In genomic region chr11:58964216-58964615, GRCm38 (mm10) we compare ENCODE assay signal across 14 mouse cellular contexts. TPM values are rescaled to one million over a fixed set of nuclear protein-coding genes. Genes with fewer than 3 reads are reported as not detected.
"Had no signal": no experiment of that assay in that cellular context is flagged by ENCODE, and none has a peak within 500 bp of the region (broad histone marks: within the 10 kb centered on the region; RNA-seq: fewer than 3 reads in every experiment).

No protein-coding gene starts in this region.

- H3K36me3 ChIP-seq: heart, embryonic 15.5 days had no signal

- H3K4me2 ChIP-seq: heart, embryonic 15.5 days; hindbrain, embryonic 12.5 days; hindbrain, embryonic 14.5 days; limb, embryonic 12.5 days had no signal

- DNase-seq: gastrocnemius, adult 2 months; gastrocnemius, postnatal 10 days; gastrocnemius, postnatal 25 days; heart, adult 2 months had no signal

- H3K27ac ChIP-seq: gastrocnemius, adult 2 months; heart, adult 2 months; heart, embryonic 13.5 days; heart, embryonic 15.5 days; hindbrain, embryonic 12.5 days; hindbrain, embryonic 14.5 days; layer of hippocampus, adult 2 months; left cerebral cortex, adult 2 months; limb, embryonic 10.5 days; limb, embryonic 12.5 days had no signal

- H3K4me3 ChIP-seq: gastrocnemius, adult 2 months; heart, adult 2 months; heart, embryonic 13.5 days; heart, embryonic 15.5 days; hindbrain, embryonic 10.5 days; hindbrain, embryonic 12.5 days; layer of hippocampus, adult 2 months; left cerebral cortex, adult 2 months; limb, embryonic 10.5 days; limb, embryonic 12.5 days had no signal

RNA-seq across cellular contexts. Expression of gene Trim17, which starts 9.7 kb away (rescaled TPM):
- total RNA-seq: granulocyte monocyte progenitor cell, adult 5-6 weeks had no signal

RNA-seq across cellular contexts. Expression of gene Hist3h2ba, which starts 15.5 kb away (rescaled TPM):
- total RNA-seq: gastrocnemius, adult 2 months had no signal
